ENCODE assay signal across 9 mouse cellular contexts in the genomic region with DNA sequence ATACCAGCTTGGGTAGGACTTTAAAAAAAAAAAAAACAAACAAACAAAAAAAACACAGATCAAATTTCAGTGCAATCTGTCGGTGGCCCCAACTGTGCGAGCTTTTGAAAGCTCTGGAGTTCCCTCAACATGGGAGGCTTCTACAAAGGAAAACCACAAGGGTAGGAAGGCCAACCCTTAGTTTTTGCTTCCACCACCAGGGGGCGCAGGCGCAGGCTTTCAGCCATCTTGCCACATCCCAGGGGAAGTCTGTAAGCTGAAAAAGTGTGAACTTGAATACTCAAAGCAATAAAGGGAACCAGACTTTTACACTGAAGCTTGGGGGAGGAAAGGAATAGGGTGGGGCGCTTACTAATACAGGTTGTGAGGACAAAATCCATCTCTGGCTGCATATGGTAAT. TPM values are rescaled to one million over a fixed set of nuclear protein-coding genes. Genes with fewer than 3 reads are reported as not detected.
DNase-seq lines count a peak whose midpoint lies in the region; ATAC-seq and TF ChIP-seq lines count a peak whose summit lies in the region.
"Had no signal": no experiment of that assay in that cellular context is flagged by ENCODE, and none has a peak within 500 bp of the region (broad histone marks: within the 10 kb centered on the region; RNA-seq: fewer than 3 reads in every experiment).

No protein-coding gene starts in this region.

- no peak overlapping the region for H3K4me3 ChIP-seq in forebrain, embryonic 14.5 days (ENCODE audit: low read depth, low read length)
- H3K4me3 ChIP-seq in forebrain, embryonic 16.5 days (replicated peaks; ENCODE audit: low read length) = no peak overlapping the region
- H3K4me3 ChIP-seq in G1E (ENCODE audit: low read depth, low read length) = no peak overlapping the region
- H3K4me3 ChIP-seq: limb, embryonic 15.5 days had no signal

- no peaks in the 10 kb centered on the region for H3K36me3 ChIP-seq in forebrain, embryonic 14.5 days (ENCODE audit: control insufficient read depth, insufficient read depth, low read length)
- H3K36me3 ChIP-seq in forebrain, embryonic 16.5 days (ENCODE audit: control insufficient read depth, insufficient read depth) = no peaks in the 10 kb centered on the region
- H3K36me3 ChIP-seq in G1E (replicated peaks) = no peaks in the 10 kb centered on the region
- H3K36me3 ChIP-seq: limb, embryonic 15.5 days had no signal

- H3K27me3 ChIP-seq in forebrain, embryonic 14.5 days (replicated peaks; ENCODE audit: control insufficient read depth, insufficient read depth, low read length) = no peaks in the 10 kb centered on the region
- H3K27me3 ChIP-seq in forebrain, embryonic 16.5 days (replicated peaks; ENCODE audit: control insufficient read depth, insufficient read depth, low read length) = no peaks in the 10 kb centered on the region
- H3K27me3 ChIP-seq in G1E (ENCODE audit: insufficient read depth, low read length) = peaks cover 11% of the 10 kb centered on the region; the same call in 1 of the 2 replicates
- H3K27me3 ChIP-seq: limb, embryonic 15.5 days had no signal

- H3K9ac ChIP-seq in forebrain, embryonic 14.5 days (ENCODE audit: low read length) = no peak overlapping the region
- H3K9ac ChIP-seq in forebrain, embryonic 16.5 days (replicated peaks; ENCODE audit: low read depth, low read length) = no peak overlapping the region
- H3K9ac ChIP-seq: limb, embryonic 15.5 days had no signal

- peak; percentile 58 for TF ChIP-seq CTCF in G1E (IDR thresholded peaks at IDR 0.05; ENCODE audit: low read depth, low read length)

- peaks cover 3% of the 10 kb centered on the region; the same call in 1 of the 2 replicates for H3K4me1 ChIP-seq in forebrain, embryonic 14.5 days (ENCODE audit: control insufficient read depth, insufficient read depth, low read length)
- peaks cover 8% of the 10 kb centered on the region; the same call in 1 of the 2 replicates for H3K4me1 ChIP-seq in forebrain, embryonic 16.5 days (replicated peaks; ENCODE audit: control insufficient read depth, insufficient read depth, low read length)
- H3K4me1 ChIP-seq in G1E (ENCODE audit: insufficient read depth, low read depth, low read length) = no peaks in the 10 kb centered on the region
- H3K4me1 ChIP-seq: limb, embryonic 15.5 days had no signal

- peak; percentile 49 for DNase-seq in forebrain, embryonic 14.5 days (ENCODE audit: low spot score)
- peak; percentile 47 for DNase-seq in G1E (ENCODE audit: low spot score)
- peak; percentile 20 for DNase-seq in cerebellum, adult 11-12 months
- peak; percentile 55 for DNase-seq in gastrocnemius, adult 18-20 months (ENCODE audit: low spot score)
- peak; percentile 19 for DNase-seq in large intestine, adult 2 months (ENCODE audit: low read depth, low spot score)
- DNase-seq in lung, postnatal 4 days = peak; percentile 57 to 78
- peak; percentile 27 to 29 for DNase-seq in spleen, postnatal 36 days (ENCODE audit: low spot score in 2 of 2)

- H3K4me2 ChIP-seq in forebrain, embryonic 14.5 days (ENCODE audit: low read length) = no peak overlapping the region
- no peak overlapping the region for H3K4me2 ChIP-seq in forebrain, embryonic 16.5 days (ENCODE audit: low read length)
- H3K4me2 ChIP-seq: limb, embryonic 15.5 days had no signal

- 36% methylated on average over 5 of the region's 5 CpGs for WGBS in forebrain, embryonic 14.5 days
- WGBS in forebrain, embryonic 16.5 days = 40% methylated on average over 5 of the region's 5 CpGs
- 30% methylated on average over 5 of the region's 5 CpGs for WGBS in large intestine, adult 2 months

- no peaks in the 10 kb centered on the region for H3K9me3 ChIP-seq in forebrain, embryonic 14.5 days (replicated peaks; ENCODE audit: control insufficient read depth, low read length)
- no peaks in the 10 kb centered on the region for H3K9me3 ChIP-seq in forebrain, embryonic 16.5 days (ENCODE audit: control insufficient read depth, low read length)
- no peaks in the 10 kb centered on the region for H3K9me3 ChIP-seq in G1E (replicated peaks)
- H3K9me3 ChIP-seq: limb, embryonic 15.5 days had no signal

- no peak overlapping the region for H3K27ac ChIP-seq in forebrain, embryonic 14.5 days (ENCODE audit: low read depth, low read length)
- no peak overlapping the region for H3K27ac ChIP-seq in forebrain, embryonic 16.5 days (ENCODE audit: low read length)
- H3K27ac ChIP-seq: limb, embryonic 15.5 days had no signal

- no peak for ATAC-seq in forebrain, embryonic 14.5 days
- no peak for ATAC-seq in forebrain, embryonic 16.5 days
- ATAC-seq in G1E (ENCODE audit: extremely low read depth, insufficient number of reproducible peaks, low FRiP score, poor library complexity, severe bottlenecking) = no peak

RNA-seq across cellular contexts. Expression of a gene that starts 1.0 kb away (rescaled TPM):
- not detected in 2 replicates for polyA plus RNA-seq in forebrain, embryonic 14.5 days (2014; fragmentation: Nextera tagmentation; extraction: Ambion mirVana)
- polyA plus RNA-seq in forebrain, embryonic 16.5 days (2015; fragmentation: Nextera tagmentation; extraction: Ambion mirVana) = not detected in 2 replicates
- not detected in 2 replicates for total RNA-seq in G1E (2014; fragmentation: Nextera tagmentation)
- not detected in 2 replicates for total RNA-seq in G1E (2017)
- not detected in 2 replicates for polyA plus RNA-seq in G1E (2012)
- not detected for total RNA-seq in gastrocnemius, adult 18-20 months (2021)
- polyA plus RNA-seq in large intestine, adult 2 months (2012; rRNA removed) = not detected in 2 replicates
- polyA plus RNA-seq: limb, embryonic 15.5 days had no signal

RNA-seq across cellular contexts. Expression of a gene that starts 4.0 kb away (rescaled TPM):
- polyA plus RNA-seq in forebrain, embryonic 14.5 days (2014; fragmentation: Nextera tagmentation; extraction: Ambion mirVana) = 0.48 TPM in 1 of 2 replicates, not detected in the other
- polyA plus RNA-seq in forebrain, embryonic 16.5 days (2015; fragmentation: Nextera tagmentation; extraction: Ambion mirVana) = 0.28 and 0.34 TPM in 2 replicates
- total RNA-seq in G1E (2014; fragmentation: Nextera tagmentation) (not detected in 2 replicates), G1E (2017) (0.05 and 0.06 TPM in 2 replicates)
- not detected in 2 replicates for polyA plus RNA-seq in G1E (2012)
- total RNA-seq in gastrocnemius, adult 18-20 months (2021) = not detected
- 0.47 TPM in 1 of 2 replicates, not detected in the other for polyA plus RNA-seq in large intestine, adult 2 months (2012; rRNA removed)
- polyA plus RNA-seq: limb, embryonic 15.5 days had no signal

RNA-seq across cellular contexts. Expression of a gene that starts 39.2 kb away (rescaled TPM):
- not detected in 2 replicates for polyA plus RNA-seq in forebrain, embryonic 14.5 days (2014; fragmentation: Nextera tagmentation; extraction: Ambion mirVana)
- polyA plus RNA-seq in forebrain, embryonic 16.5 days (2015; fragmentation: Nextera tagmentation; extraction: Ambion mirVana) = not detected in 2 replicates
- total RNA-seq in G1E (2014; fragmentation: Nextera tagmentation) = not detected in 2 replicates
- not detected in 2 replicates for total RNA-seq in G1E (2017)
- not detected in 2 replicates for polyA plus RNA-seq in G1E (2012)
- total RNA-seq in gastrocnemius, adult 18-20 months (2021) = not detected
- polyA plus RNA-seq in large intestine, adult 2 months (2012; rRNA removed) = not detected in 2 replicates
- polyA plus RNA-seq: limb, embryonic 15.5 days had no signal

RNA-seq across cellular contexts. Expression of a gene that starts 52.9 kb away (rescaled TPM):
- polyA plus RNA-seq in forebrain, embryonic 14.5 days (2014; fragmentation: Nextera tagmentation; extraction: Ambion mirVana) = not detected in 2 replicates
- not detected in 2 replicates for polyA plus RNA-seq in forebrain, embryonic 16.5 days (2015; fragmentation: Nextera tagmentation; extraction: Ambion mirVana)
- total RNA-seq in G1E (2014; fragmentation: Nextera tagmentation) (not detected in 2 replicates), G1E (2017) (not detected in 2 replicates)
- not detected in 2 replicates for polyA plus RNA-seq in G1E (2012)
- not detected for total RNA-seq in gastrocnemius, adult 18-20 months (2021)
- polyA plus RNA-seq in large intestine, adult 2 months (2012; rRNA removed) = 1.0 TPM in 1 of 2 replicates, not detected in the other
- polyA plus RNA-seq: limb, embryonic 15.5 days had no signal
